Mouse (Mus musculus): ENCODE results near the gene Ugt1a1. TPM values are rescaled to one million over a fixed set of nuclear protein-coding genes. Genes with fewer than 3 reads are reported as not detected.

Gene Ugt1a1
- polyA plus RNA-seq, 1 experiment from 2014 or later: not detected

DNA sequence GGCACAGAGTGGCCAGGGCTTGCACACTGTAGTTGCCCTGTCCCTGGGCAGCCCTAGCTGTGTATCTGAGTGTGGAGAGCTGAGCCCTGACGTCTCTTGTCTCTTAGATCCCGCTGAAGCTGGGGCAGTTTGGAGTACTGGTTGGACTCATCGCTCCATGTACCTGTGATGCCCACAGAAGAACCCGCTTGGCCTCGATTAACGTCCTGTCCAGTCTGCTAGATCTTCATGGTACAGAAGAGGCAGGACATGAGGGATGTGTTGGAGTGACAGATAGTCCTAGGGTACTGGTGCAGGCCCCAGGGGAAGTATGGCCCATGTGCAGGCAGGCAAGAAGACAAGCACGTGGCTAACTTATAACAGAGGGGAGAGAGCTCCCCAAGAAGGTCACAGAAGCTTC is 37.8 kb downstream of the Ugt1a1 start:
- no peak for DNase-seq (ENCODE audit: low spot score)
- no peak overlapping the region for H3K9ac ChIP-seq (replicated peaks; ENCODE audit: low read length)
- H3K4me3 ChIP-seq (ENCODE audit: low read depth, low read length): no peak overlapping the region
- 80% methylated on average over 7 of the region's 7 CpGs for whole genome bisulfite sequencing
- H3K36me3 ChIP-seq (replicated peaks; ENCODE audit: control insufficient read depth, insufficient read depth, low read depth, low read length): no peaks in the 10 kb centered on the region
- no peak; the same call in 1 of the 2 replicates for ATAC-seq (replicated peaks; ENCODE audit: insufficient number of reproducible peaks, low FRiP score, low TSS enrichment, low read depth)
- H3K27me3 ChIP-seq (ENCODE audit: control insufficient read depth, insufficient read depth, low read length): no peaks in the 10 kb centered on the region
- H3K4me1 ChIP-seq (ENCODE audit: control insufficient read depth, insufficient read depth, low read length): no peaks in the 10 kb centered on the region
- H3K4me2 ChIP-seq (ENCODE audit: low read depth, low read length): no peak overlapping the region
- H3K9me3 ChIP-seq (replicated peaks; ENCODE audit: control insufficient read depth, low read length): peaks cover 93% of the 10 kb centered on the region
- H3K27ac ChIP-seq (replicated peaks; ENCODE audit: low read depth, low read length): no peak overlapping the region

DNA sequence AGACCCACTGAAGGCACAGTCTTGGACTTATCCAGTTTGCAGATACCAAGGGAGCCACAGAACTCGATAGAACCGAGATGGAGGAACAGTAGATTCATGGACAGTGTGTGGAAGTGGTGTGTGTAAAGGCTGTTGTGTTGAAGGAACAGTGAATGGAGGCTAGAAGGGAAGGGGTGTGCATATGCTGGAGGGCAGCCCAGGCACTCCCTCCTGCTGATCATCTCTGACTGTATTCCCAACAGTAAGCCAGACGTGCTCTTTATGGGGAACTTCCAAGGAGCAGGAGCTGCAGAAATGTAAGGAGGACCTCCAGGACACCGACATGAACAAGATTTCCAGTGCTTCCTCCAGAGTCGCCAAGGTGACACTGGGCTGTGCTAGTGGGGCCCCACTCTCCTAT is 38.3 kb downstream of the Ugt1a1 start:
- 84% methylated on average over 5 of the region's 5 CpGs for WGBS
- H3K27ac ChIP-seq (replicated peaks; ENCODE audit: low read depth, low read length): no peak overlapping the region
- no peaks in the 10 kb centered on the region for H3K27me3 ChIP-seq (ENCODE audit: control insufficient read depth, insufficient read depth, low read length)
- peaks cover 93% of the 10 kb centered on the region for H3K9me3 ChIP-seq (replicated peaks; ENCODE audit: control insufficient read depth, low read length)
- no peaks in the 10 kb centered on the region for H3K4me1 ChIP-seq (ENCODE audit: control insufficient read depth, insufficient read depth, low read length)
- no peak overlapping the region for H3K9ac ChIP-seq (replicated peaks; ENCODE audit: low read length)
- H3K36me3 ChIP-seq (replicated peaks; ENCODE audit: control insufficient read depth, insufficient read depth, low read depth, low read length): no peaks in the 10 kb centered on the region
- H3K4me3 ChIP-seq (ENCODE audit: low read depth, low read length): no peak overlapping the region
- no peak; the same call in 1 of the 2 replicates for ATAC-seq (replicated peaks; ENCODE audit: insufficient number of reproducible peaks, low FRiP score, low TSS enrichment, low read depth)
- no peak for DNase-seq (ENCODE audit: low spot score)
- no peak overlapping the region for H3K4me2 ChIP-seq (ENCODE audit: low read depth, low read length)

DNA sequence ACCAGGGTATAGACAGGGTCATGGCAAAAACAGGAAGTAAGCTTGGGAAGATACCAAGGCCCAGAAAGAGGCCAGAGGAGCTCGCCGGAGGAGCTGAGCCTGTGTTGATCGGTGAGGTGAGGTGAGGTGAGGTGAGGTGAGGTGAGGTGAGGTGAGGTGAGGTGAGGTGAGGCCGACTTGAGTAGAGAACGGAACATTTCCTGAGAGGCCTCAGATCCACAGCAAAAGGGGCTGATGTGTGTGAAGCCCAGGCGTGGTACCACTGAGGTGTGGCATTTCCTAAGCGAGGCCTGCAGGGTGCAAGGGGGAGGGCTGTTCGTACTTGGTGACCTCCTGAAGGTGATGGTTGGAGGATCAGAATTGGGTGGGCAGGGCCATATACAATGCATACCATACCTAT is 41.3 kb downstream of the Ugt1a1 start:
- H3K27me3 ChIP-seq (ENCODE audit: control insufficient read depth, insufficient read depth, low read length): no peaks in the 10 kb centered on the region
- H3K4me3 ChIP-seq (ENCODE audit: low read depth, low read length): no peak overlapping the region
- H3K4me1 ChIP-seq (ENCODE audit: control insufficient read depth, insufficient read depth, low read length): no peaks in the 10 kb centered on the region
- H3K4me2 ChIP-seq (ENCODE audit: low read depth, low read length): no peak overlapping the region
- WGBS: 77% methylated on average over 8 of the region's 8 CpGs
- no peak overlapping the region for H3K27ac ChIP-seq (replicated peaks; ENCODE audit: low read depth, low read length)
- peaks cover 90% of the 10 kb centered on the region for H3K9me3 ChIP-seq (replicated peaks; ENCODE audit: control insufficient read depth, low read length)
- H3K36me3 ChIP-seq (replicated peaks; ENCODE audit: control insufficient read depth, insufficient read depth, low read depth, low read length): no peaks in the 10 kb centered on the region
- DNase-seq (ENCODE audit: low spot score) (no peak), ATAC-seq (replicated peaks; ENCODE audit: insufficient number of reproducible peaks, low FRiP score, low TSS enrichment, low read depth) (no peak)
- no peak overlapping the region for H3K9ac ChIP-seq (replicated peaks; ENCODE audit: low read length)

DNA sequence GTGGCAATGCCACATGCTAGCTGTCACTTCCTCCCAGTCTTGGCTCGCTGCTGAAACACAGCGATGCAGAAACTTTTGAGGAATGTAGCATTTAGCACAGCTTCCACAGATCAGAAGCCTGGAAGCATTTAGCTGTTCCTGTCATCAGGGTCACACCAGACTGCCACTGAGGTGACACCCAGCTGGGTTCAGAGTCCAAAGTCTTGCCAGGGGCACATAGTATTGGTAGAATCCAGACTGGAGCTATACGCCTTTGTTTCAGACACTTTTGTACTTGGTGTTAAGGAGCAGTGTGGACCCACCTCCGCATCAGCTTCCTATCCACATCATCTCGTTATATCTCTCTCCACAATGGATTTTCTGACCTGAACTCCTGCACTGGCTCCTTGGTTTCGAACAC is 41.8 kb downstream of the Ugt1a1 start:
- whole genome bisulfite sequencing: 68% methylated on average over 6 of the region's 6 CpGs
- Histone ChIP-seq H3K36me3 (replicated peaks; ENCODE audit: control insufficient read depth, insufficient read depth, low read depth, low read length) (no peaks in the 10 kb centered on the region), H3K9me3 (replicated peaks; ENCODE audit: control insufficient read depth, low read length) (peaks cover 90% of the 10 kb centered on the region), H3K4me2 (ENCODE audit: low read depth, low read length) (no peak overlapping the region), H3K27ac (replicated peaks; ENCODE audit: low read depth, low read length) (no peak overlapping the region), H3K4me1 (ENCODE audit: control insufficient read depth, insufficient read depth, low read length) (no peaks in the 10 kb centered on the region), H3K27me3 (ENCODE audit: control insufficient read depth, insufficient read depth, low read length) (no peaks in the 10 kb centered on the region), H3K9ac (replicated peaks; ENCODE audit: low read length) (no peak overlapping the region), H3K4me3 (ENCODE audit: low read depth, low read length) (no peak overlapping the region)
- ATAC-seq (replicated peaks; ENCODE audit: insufficient number of reproducible peaks, low FRiP score, low TSS enrichment, low read depth) (no peak), DNase-seq (ENCODE audit: low spot score) (no peak)

DNA sequence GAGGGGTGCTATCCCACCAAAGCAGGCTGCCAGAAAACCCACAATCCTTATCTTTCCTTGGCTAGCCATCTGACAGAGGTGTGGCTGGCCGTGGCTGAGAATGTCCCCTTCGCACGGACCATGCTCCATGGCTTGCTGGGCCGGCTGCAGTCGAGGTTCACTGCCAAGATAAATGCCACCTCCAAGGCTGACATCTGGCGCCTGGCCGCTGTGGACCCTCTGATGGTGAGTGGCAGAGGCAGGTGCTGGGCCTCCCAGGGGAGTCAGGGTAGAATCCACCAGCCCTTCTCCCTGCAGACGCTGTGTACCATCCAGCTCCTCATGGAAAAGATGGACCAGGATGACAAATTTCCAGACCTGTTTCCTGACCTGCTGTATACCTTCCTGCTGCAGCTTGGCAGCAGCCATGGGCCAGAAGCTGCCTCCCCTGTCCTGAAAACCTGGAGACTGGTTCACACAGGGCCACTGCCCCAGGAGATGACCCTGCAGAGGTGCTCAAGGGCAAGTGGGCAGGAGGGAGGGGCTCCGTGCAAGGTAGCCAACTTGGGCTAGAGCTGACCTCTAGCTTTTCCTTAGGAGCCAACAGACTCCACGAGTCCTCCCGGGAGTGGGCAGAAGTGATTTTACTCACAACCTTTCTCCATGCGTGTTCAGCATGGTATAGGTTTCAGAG is 43.2 kb downstream of the Ugt1a1 start:
- no peak for DNase-seq (ENCODE audit: low spot score)
- Histone ChIP-seq H3K4me3 (ENCODE audit: low read depth, low read length) (no peak overlapping the region), H3K4me1 (ENCODE audit: control insufficient read depth, insufficient read depth, low read length) (no peaks in the 10 kb centered on the region), H3K9ac (replicated peaks; ENCODE audit: low read length) (no peak overlapping the region), H3K9me3 (replicated peaks; ENCODE audit: control insufficient read depth, low read length) (peaks cover 83% of the 10 kb centered on the region), H3K27ac (replicated peaks; ENCODE audit: low read depth, low read length) (no peak overlapping the region), H3K36me3 (replicated peaks; ENCODE audit: control insufficient read depth, insufficient read depth, low read depth, low read length) (peaks cover 5% of the 10 kb centered on the region), H3K27me3 (ENCODE audit: control insufficient read depth, insufficient read depth, low read length) (no peaks in the 10 kb centered on the region), H3K4me2 (ENCODE audit: low read depth, low read length) (no peak overlapping the region)
- ATAC-seq (replicated peaks; ENCODE audit: insufficient number of reproducible peaks, low FRiP score, low TSS enrichment, low read depth): no peak
- WGBS: 87% methylated on average over 12 of the region's 12 CpGs

DNA sequence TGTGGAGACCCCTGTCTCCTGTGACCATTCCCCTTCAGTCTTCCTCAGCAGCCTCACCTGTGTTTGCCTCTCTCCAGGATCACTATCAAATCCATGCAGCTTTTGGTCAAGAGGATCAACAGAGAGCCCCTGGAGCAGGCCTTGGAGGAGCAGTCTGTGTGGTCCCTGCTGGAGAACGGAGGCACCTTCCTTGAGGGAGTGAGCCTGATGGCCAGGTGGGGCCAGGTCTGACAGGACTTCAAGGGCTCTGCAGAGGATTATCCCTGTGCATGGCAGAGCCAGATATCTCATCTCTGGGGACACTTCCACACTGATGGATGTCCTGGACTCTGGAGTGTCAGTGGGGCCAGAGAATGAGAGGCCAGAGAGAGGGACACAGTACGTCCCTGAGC is 43.7 kb downstream of the Ugt1a1 start:
- H3K4me1 ChIP-seq (ENCODE audit: control insufficient read depth, insufficient read depth, low read length): no peaks in the 10 kb centered on the region
- H3K4me2 ChIP-seq (ENCODE audit: low read depth, low read length): no peak overlapping the region
- no peak overlapping the region for H3K27ac ChIP-seq (replicated peaks; ENCODE audit: low read depth, low read length)
- no peak for DNase-seq (ENCODE audit: low spot score)
- no peak overlapping the region for H3K4me3 ChIP-seq (ENCODE audit: low read depth, low read length)
- H3K9me3 ChIP-seq (replicated peaks; ENCODE audit: control insufficient read depth, low read length): peaks cover 81% of the 10 kb centered on the region
- peaks cover 11% of the 10 kb centered on the region for H3K36me3 ChIP-seq (replicated peaks; ENCODE audit: control insufficient read depth, insufficient read depth, low read depth, low read length)
- H3K9ac ChIP-seq (replicated peaks; ENCODE audit: low read length): no peak overlapping the region
- no peaks in the 10 kb centered on the region for H3K27me3 ChIP-seq (ENCODE audit: control insufficient read depth, insufficient read depth, low read length)
- ATAC-seq (replicated peaks; ENCODE audit: insufficient number of reproducible peaks, low FRiP score, low TSS enrichment, low read depth): no peak
- WGBS: 55% methylated on average over 2 of the region's 2 CpGs

DNA sequence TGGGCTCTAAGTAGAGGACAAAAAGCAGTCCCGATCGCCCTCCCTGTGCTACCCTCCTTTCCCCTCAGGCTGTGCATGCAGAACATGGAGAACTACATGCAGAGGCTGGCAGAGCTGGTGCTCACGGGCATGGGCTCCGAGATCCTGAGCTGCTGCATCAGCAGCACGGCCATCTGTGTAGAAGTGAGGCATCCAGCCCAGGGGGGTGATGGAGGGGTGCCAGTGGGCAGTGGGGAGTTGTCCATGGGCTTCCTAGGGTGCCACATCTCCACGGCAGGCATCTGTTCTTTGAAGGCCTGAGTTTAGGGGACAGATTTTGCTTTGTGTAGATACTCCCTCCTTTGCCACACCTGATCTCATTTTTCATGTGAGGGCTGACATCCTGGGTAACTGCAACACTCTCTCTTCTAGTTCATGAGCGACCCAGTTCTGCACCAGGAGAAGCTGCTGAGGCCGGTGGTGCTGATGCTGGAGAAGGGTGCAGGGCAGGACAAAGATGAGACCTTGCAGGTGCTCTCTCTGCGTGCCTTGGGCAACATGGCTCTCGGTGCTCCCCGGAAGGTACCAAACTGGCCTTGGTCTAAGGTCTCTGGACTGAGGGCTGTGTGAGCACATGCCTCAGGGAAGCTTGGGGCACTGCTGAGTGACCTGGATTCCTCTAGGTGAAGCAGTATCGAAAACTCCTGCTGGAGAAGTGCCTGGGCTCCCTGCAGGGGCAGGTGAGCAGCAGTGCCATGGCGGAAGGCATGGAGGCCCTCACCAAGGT is 44.4 kb downstream of the Ugt1a1 start:
- DNase-seq (ENCODE audit: low spot score) (no peak), ATAC-seq (replicated peaks; ENCODE audit: insufficient number of reproducible peaks, low FRiP score, low TSS enrichment, low read depth) (no peak)
- Histone ChIP-seq H3K4me3 (ENCODE audit: low read depth, low read length) (no peak overlapping the region), H3K27ac (replicated peaks; ENCODE audit: low read depth, low read length) (no peak overlapping the region), H3K4me2 (ENCODE audit: low read depth, low read length) (no peak overlapping the region), H3K36me3 (replicated peaks; ENCODE audit: control insufficient read depth, insufficient read depth, low read depth, low read length) (peaks cover 16% of the 10 kb centered on the region), H3K27me3 (ENCODE audit: control insufficient read depth, insufficient read depth, low read length) (no peaks in the 10 kb centered on the region), H3K9me3 (replicated peaks; ENCODE audit: control insufficient read depth, low read length) (peaks cover 74% of the 10 kb centered on the region), H3K4me1 (ENCODE audit: control insufficient read depth, insufficient read depth, low read length) (no peaks in the 10 kb centered on the region), H3K9ac (replicated peaks; ENCODE audit: low read length) (no peak overlapping the region)
- WGBS: 80% methylated on average over 13 of the region's 13 CpGs

DNA sequence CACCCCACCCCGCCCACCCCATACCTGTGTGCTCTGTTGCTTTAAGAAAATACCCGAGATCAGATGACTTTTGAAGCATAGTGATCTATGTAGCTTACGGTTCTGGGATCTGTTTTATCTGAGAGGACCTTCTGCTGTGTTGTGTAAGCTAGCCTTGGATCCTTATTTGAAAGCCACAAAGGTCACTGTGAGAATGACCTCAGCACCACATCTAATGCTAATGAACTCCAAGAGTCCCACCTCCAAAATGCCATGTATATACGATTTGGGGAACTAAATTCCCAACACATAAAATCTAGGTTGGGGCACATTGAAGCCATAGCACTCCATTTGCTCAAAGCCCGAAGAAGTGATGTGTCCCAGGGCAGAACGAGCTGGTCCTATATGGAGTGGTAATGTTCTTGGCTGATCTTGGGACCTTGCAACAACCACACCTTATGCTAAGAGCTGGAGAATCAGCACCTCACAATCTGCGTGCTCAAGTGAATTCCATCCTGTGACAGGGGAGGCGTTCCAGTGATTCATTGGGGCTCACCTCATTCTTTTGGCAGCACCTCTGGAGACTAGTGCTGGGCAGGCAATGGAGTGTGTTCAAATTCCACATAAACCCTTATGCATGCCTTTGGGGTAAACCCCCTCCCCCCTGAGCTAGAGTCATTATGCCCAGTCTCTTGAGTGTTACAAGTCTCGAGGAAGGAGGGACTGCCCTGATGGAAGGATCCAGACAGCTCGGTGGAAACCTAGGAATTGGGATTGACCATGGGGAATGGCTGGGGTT is 45.3 kb downstream of the Ugt1a1 start:
- ATAC-seq (replicated peaks; ENCODE audit: insufficient number of reproducible peaks, low FRiP score, low TSS enrichment, low read depth) (no peak), DNase-seq (ENCODE audit: low spot score) (no peak)
- no peak overlapping the region for H3K4me2 ChIP-seq (ENCODE audit: low read depth, low read length)
- no peaks in the 10 kb centered on the region for H3K27me3 ChIP-seq (ENCODE audit: control insufficient read depth, insufficient read depth, low read length)
- H3K27ac ChIP-seq (replicated peaks; ENCODE audit: low read depth, low read length): no peak overlapping the region
- 78% methylated on average over 10 of the region's 10 CpGs for WGBS
- no peaks in the 10 kb centered on the region for H3K4me1 ChIP-seq (ENCODE audit: control insufficient read depth, insufficient read depth, low read length)
- peaks cover 24% of the 10 kb centered on the region for H3K36me3 ChIP-seq (replicated peaks; ENCODE audit: control insufficient read depth, insufficient read depth, low read depth, low read length)
- H3K9ac ChIP-seq (replicated peaks; ENCODE audit: low read length): no peak overlapping the region
- no peak overlapping the region for H3K4me3 ChIP-seq (ENCODE audit: low read depth, low read length)
- H3K9me3 ChIP-seq (replicated peaks; ENCODE audit: control insufficient read depth, low read length): peaks cover 69% of the 10 kb centered on the region

Measured in embryonic facial prominence, embryonic 11.5 days (tissue).